Mouse (Mus musculus) kidney, adult 2 months (tissue): ENCODE measurements around the gene Naglu. TPM values are rescaled to one million over a fixed set of nuclear protein-coding genes. Genes with fewer than 3 reads are reported as not detected.

Experiments
- DNase-seq: peaks from one replicate; pipeline ENCODE4 v3.0.0; 2021
- H3K27ac ChIP-seq: fragments of 200-500 bp; 2 replicates; pipeline ENCODE4 v1.5.1; 2012; ENCODE audit warnings: low read depth, low read length, control low read depth, inconsistent platforms; ENCODE audit not compliant: insufficient read depth
- H3K27me3 ChIP-seq: fragments of 200-500 bp; replicated peaks from 2 replicates; pipeline ENCODE4 v1.6.1; 2012; ENCODE audit warnings: mild to moderate bottlenecking, moderate library complexity, low read length, inconsistent platforms; ENCODE audit not compliant: control insufficient read depth, insufficient read depth
- H3K36me3 ChIP-seq: fragments of 200-500 bp; 2 replicates; pipeline ENCODE4 v1.6.1; 2012; ENCODE audit warnings: mild to moderate bottlenecking, moderate library complexity, low read length, inconsistent platforms; ENCODE audit not compliant: control insufficient read depth, insufficient read depth
- H3K4me1 ChIP-seq: fragments of 200-500 bp; 2 replicates; pipeline ENCODE4 v1.6.1; 2011; ENCODE audit warnings: low read length; ENCODE audit not compliant: control insufficient read depth, insufficient read depth
- H3K4me3 ChIP-seq: fragments of 200-500 bp; 2 replicates; pipeline ENCODE4 v1.5.1; 2011; ENCODE audit warnings: mild to moderate bottlenecking, low read depth, low read length, control low read depth; ENCODE audit not compliant: insufficient read depth
- CTCF ChIP-seq: fragments of 200-500 bp; conservative IDR thresholded peaks from 2 replicates; pipeline ENCODE4 v1.5.1; 2011; ENCODE audit warnings: low read depth, mild to moderate bottlenecking, control low read depth, low read length, moderate library complexity, mixed read lengths; ENCODE audit not compliant: insufficient read depth, insufficient read length
- POLR2A ChIP-seq: fragments of 200-500 bp; IDR thresholded peaks from one replicate; pipeline ENCODE4 v1.6.1; 2011; ENCODE audit warnings: low read depth, low read length, control low read depth
- WGBS: fragments of 180-500 bp; shearing (Covaris S2); methylation state at CpG from one replicate; pipeline ENCODE4 v1.1.7; 2018; 5-methylcytosine and 5-hydroxymethylcytosine counted together
- polyA plus RNA-seq: library from polyadenylated mRNA; depleted of rRNA; stranded (reverse); fragments of >200 nt; gene quantifications from 2 replicates; pipeline ENCODE4 v1.2.3, GENCODE M21; 2012

Gene Naglu
- polyA plus RNA-seq, 1 experiment = 50.6 TPM

GRCm38 (mm10) chr11:101110708-101111107 is 40.9 kb downstream of the Naglu start:
- no peak overlapping the region for H3K27ac ChIP-seq
- no peaks in the 10 kb centered on the region for H3K27me3 ChIP-seq
- no peaks in the 10 kb centered on the region for H3K4me1 ChIP-seq
- no peak for TF ChIP-seq POLR2A
- TF ChIP-seq CTCF = no peak
- no peak overlapping the region for H3K4me3 ChIP-seq
- DNase-seq = no peak
- 46% methylated on average over 5 of the region's 5 CpGs for WGBS
- no peaks in the 10 kb centered on the region for H3K36me3 ChIP-seq

- Histone ChIP-seq H3K4me1 (no peaks in the 10 kb centered on the region), H3K27ac (no peak overlapping the region), H3K36me3 (no peaks in the 10 kb centered on the region), H3K27me3 (no peaks in the 10 kb centered on the region), H3K4me3 (no peak overlapping the region)
- DNase-seq = no peak
- TF ChIP-seq CTCF = no peak
- TF ChIP-seq POLR2A = no peak
- 86% methylated on average over 4 of the region's 4 CpGs for WGBS
Measured at GRCm38 (mm10) chr11:101111178-101111577, 41.4 kb downstream of the Naglu start.

GRCm38 (mm10) chr11:101112186-101112585 is 42.4 kb downstream of the Naglu start:
- Histone ChIP-seq H3K4me3 (no peak overlapping the region), H3K4me1 (no peaks in the 10 kb centered on the region), H3K27ac (no peak overlapping the region), H3K27me3 (no peaks in the 10 kb centered on the region), H3K36me3 (no peaks in the 10 kb centered on the region)
- TF ChIP-seq CTCF (no peak), POLR2A (no peak)
- no peak for DNase-seq
- WGBS = 81% methylated on average over 3 of the region's 3 CpGs

GRCm38 (mm10) chr11:101115564-101115963 is 45.8 kb downstream of the Naglu start:
- TF ChIP-seq CTCF = no peak
- no peak for TF ChIP-seq POLR2A
- no peak overlapping the region for H3K4me3 ChIP-seq
- no peak for DNase-seq
- H3K36me3 ChIP-seq = no peaks in the 10 kb centered on the region
- no peak overlapping the region for H3K27ac ChIP-seq
- 37% methylated on average over 2 of the region's 2 CpGs for WGBS
- no peaks in the 10 kb centered on the region for H3K27me3 ChIP-seq
- peaks cover 8% of the 10 kb centered on the region; the same call in 1 of the 2 replicates for H3K4me1 ChIP-seq

GRCm38 (mm10) chr11:101118105-101118504 is 48.3 kb downstream of the Naglu start:
- no peak overlapping the region for H3K27ac ChIP-seq
- WGBS = 14% methylated on average over 4 of the region's 4 CpGs
- no peak for DNase-seq
- H3K4me1 ChIP-seq = peaks cover 8% of the 10 kb centered on the region; the same call in 1 of the 2 replicates
- no peak overlapping the region for H3K4me3 ChIP-seq
- no peak for TF ChIP-seq POLR2A
- TF ChIP-seq CTCF = no peak
- no peaks in the 10 kb centered on the region for H3K36me3 ChIP-seq
- no peaks in the 10 kb centered on the region for H3K27me3 ChIP-seq

- peaks cover 8% of the 10 kb centered on the region; the same call in 1 of the 2 replicates for H3K4me1 ChIP-seq
Measured at GRCm38 (mm10) chr11:101119131-101119760, 49.4 kb downstream of the Naglu start.

GRCm38 (mm10) chr11:101119761-101120544 is 50.1 kb downstream of the Naglu start, which contains the start of the genes Retreg3 and Tubg1:
Gene Retreg3, minus strand, starts transcription at chr11:101119893.
Gene Tubg1, plus strand, starts transcription at chr11:101119938.
- WGBS = under 1% methylated on average over 61 of the region's 61 CpGs
- peak within 1 kb of the TSS; percentile 75 for H3K4me3 ChIP-seq
- DNase-seq = peak; percentile 99
- H3K36me3 ChIP-seq = no peaks in the 10 kb centered on the region
- H3K4me1 ChIP-seq = peaks cover 8% of the 10 kb centered on the region; the same call in 1 of the 2 replicates
- peak; percentile 88 for TF ChIP-seq POLR2A
- TF ChIP-seq CTCF = 0 out of 2 replicates have a peak, but pooled peaks have one; percentile 11
- peak within 1 kb of the TSS; percentile 65 for H3K27ac ChIP-seq
- H3K27me3 ChIP-seq = no peaks in the 10 kb centered on the region

More at GRCm38 (mm10) chr11:101119131-101119760, 49.4 kb downstream of the Naglu start:
- peak overlapping the region; percentile 57 for H3K27ac ChIP-seq
- WGBS = under 1% methylated on average over 39 of the region's 39 CpGs
- no peak for DNase-seq
- no peaks in the 10 kb centered on the region for H3K36me3 ChIP-seq
- peak overlapping the region; percentile 72 for H3K4me3 ChIP-seq
- no peaks in the 10 kb centered on the region for H3K27me3 ChIP-seq
- no peak for TF ChIP-seq POLR2A
- no peak for TF ChIP-seq CTCF
